Mouse (Mus musculus) MEL (cell line): ENCODE results near the gene Cdc42se2.

ENCODE experiments used
- CHD1 ChIP-seq: IDR thresholded peaks from 2 replicates; pipeline ENCODE4 v1.6.1; 2012; ENCODE audit warnings: low read depth, mild to moderate bottlenecking, inconsistent platforms, low read length, improper control_type of control experiment
- CTCF ChIP-seq, 3 experiments: IDR thresholded peaks in 2 of 3; conservative IDR thresholded peaks in 1 of 3; 2 replicates each; pipeline ENCODE4 v1.5.1; 2011 to 2012; ENCODE audit warnings: low read length in 3 of 3, low read depth in 2 of 3, mild to moderate bottlenecking in 2 of 3, improper control_type of control experiment in 1 of 3, inconsistent platforms in 1 of 3, mixed read lengths in 1 of 3, moderate library complexity in 1 of 3; ENCODE audit not compliant: control insufficient read depth in 1 of 3, insufficient read depth in 1 of 3, poor library complexity in 1 of 3, severe bottlenecking in 1 of 3
- EP300 ChIP-seq, 2 experiments: IDR thresholded peaks; 2 replicates each; pipeline ENCODE4 v1.6.1; 2011; ENCODE audit warnings: improper control_type of control experiment in 2 of 2, low read length in 2 of 2, low read depth in 1 of 2, mild to moderate bottlenecking in 1 of 2
- POLR2A ChIP-seq, 2 experiments: IDR thresholded peaks; 2 replicates each; pipeline ENCODE4 v1.6.1; 2011 to 2012; ENCODE audit warnings: low read length in 2 of 2, mild to moderate bottlenecking in 2 of 2, control low read depth in 1 of 2, improper control_type of control experiment in 1 of 2, low read depth in 1 of 2, moderate library complexity in 1 of 2; ENCODE audit not compliant: control insufficient read depth in 1 of 2, insufficient read depth in 1 of 2, poor library complexity in 1 of 2
- RCOR1 ChIP-seq: IDR thresholded peaks from 2 replicates; pipeline ENCODE4 v1.6.1; 2012; ENCODE audit warnings: low read depth, mild to moderate bottlenecking, inconsistent platforms, low read length, improper control_type of control experiment
- USF1 ChIP-seq: IDR thresholded peaks from 2 replicates; pipeline ENCODE4 v1.6.1; 2014; ENCODE audit warnings: low read depth, mild to moderate bottlenecking, inconsistent platforms, low read length, improper control_type of control experiment, moderate library complexity
- ZKSCAN1 ChIP-seq: IDR thresholded peaks from 2 replicates; pipeline ENCODE4 v1.6.1; 2012; ENCODE audit warnings: low read depth, mild to moderate bottlenecking, inconsistent platforms, low read length, improper control_type of control experiment, moderate library complexity

DNA sequence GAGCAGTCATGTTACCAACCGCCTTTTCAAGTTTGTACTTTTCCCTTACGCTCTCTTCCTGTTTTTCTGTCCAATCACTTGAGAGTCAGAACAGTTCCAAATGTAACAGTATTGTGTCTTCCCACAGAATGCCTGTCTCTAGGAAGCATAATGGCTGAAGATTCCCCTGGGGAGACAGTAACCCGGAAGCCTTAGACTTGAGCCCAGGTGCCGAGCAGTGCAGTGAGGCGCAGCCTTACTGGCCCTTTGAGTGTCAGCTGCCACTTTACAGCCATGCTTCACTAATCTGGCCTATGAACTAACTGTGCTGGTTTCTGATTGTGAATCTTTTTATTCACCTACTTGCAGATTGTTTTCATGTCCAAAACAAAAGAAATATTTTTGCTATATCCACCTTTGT, 89.9 kb downstream of the Cdc42se2 start:
- TF ChIP-seq RCOR1 (no peak), POLR2A (IDR thresholded peaks at IDR 0.05; ENCODE audit: control insufficient read depth in 1 of 2, insufficient read depth in 1 of 2, low read depth in 1 of 2, low read length in 2 of 2, poor library complexity in 1 of 2) (no peak), CHD1 (no peak), USF1 (no peak), EP300 (IDR thresholded peaks at IDR 0.05; ENCODE audit: low read depth in 1 of 2, low read length in 2 of 2) (no peak), CTCF (IDR thresholded peaks at IDR 0.05 in 2 of 3, conservative IDR thresholded peaks at IDR 0.05 in 1 of 3; ENCODE audit: control insufficient read depth in 1 of 3, insufficient read depth in 1 of 3, low read depth in 2 of 3, low read length in 3 of 3, poor library complexity in 1 of 3, severe bottlenecking in 1 of 3) (no peak), ZKSCAN1 (no peak)
